Comparison of ENCODE assay signal across 1 mouse cellular context in genomic region chr19:10598188-10598587, GRCm38 (mm10).
TF ChIP-seq lines count a peak whose summit lies in the region.

No protein-coding gene starts in this region.

TF ChIP-seq in CH12.LX, 34 proteins besides CTCF, POLR2A, EP300 and RAD21:
- no peak for TF ChIP-seq POLR2AphosphoS2 (IDR thresholded peaks at IDR 0.05; ENCODE audit: low read depth, low read length)
- no peak for TF ChIP-seq GABPA (IDR thresholded peaks at IDR 0.05; ENCODE audit: insufficient replicate concordance, low read depth, low read length)
- peak; percentile 52; the same call in 1 of the 2 replicates for TF ChIP-seq ELF1 (IDR thresholded peaks at IDR 0.05; ENCODE audit: low read depth, low read length)
- TF ChIP-seq BHLHE40 (IDR thresholded peaks at IDR 0.05; ENCODE audit: low read depth, low read length) = no peak
- TF ChIP-seq UBTF (IDR thresholded peaks at IDR 0.05; ENCODE audit: low read depth, low read length) = no peak
- no peak for TF ChIP-seq IRF4 (IDR thresholded peaks at IDR 0.05; ENCODE audit: low read depth, low read length)
- TF ChIP-seq USF1 (IDR thresholded peaks at IDR 0.05; ENCODE audit: low read depth, low read length) = no peak
- TF ChIP-seq ZNF384 (IDR thresholded peaks at IDR 0.05; ENCODE audit: low read depth, low read length) = no peak
- TF ChIP-seq CHD1 (IDR thresholded peaks at IDR 0.05; ENCODE audit: low read depth, low read length) = no peak
- no peak for TF ChIP-seq TBP (conservative IDR thresholded peaks at IDR 0.05; ENCODE audit: low read depth, low read length)
- TF ChIP-seq MYC (IDR thresholded peaks at IDR 0.05; ENCODE audit: low read depth, low read length) = peak; percentile 81; the same call in 1 of the 2 replicates
- no peak for TF ChIP-seq TCF12 (IDR thresholded peaks at IDR 0.05; ENCODE audit: low read depth, low read length)
- TF ChIP-seq ETS1 (conservative IDR thresholded peaks at IDR 0.05; ENCODE audit: low read depth, low read length) = no peak
- TF ChIP-seq SMC3 (IDR thresholded peaks at IDR 0.05; ENCODE audit: low read depth, low read length) = peak; percentile 62
- TF ChIP-seq JUND (conservative IDR thresholded peaks at IDR 0.05; ENCODE audit: low read depth, low read length) = no peak
- no peak for TF ChIP-seq MXI1 (IDR thresholded peaks at IDR 0.05; ENCODE audit: low read depth, low read length)
- no peak for TF ChIP-seq PAX5 (IDR thresholded peaks at IDR 0.05; ENCODE audit: low read length)
- TF ChIP-seq ZC3H11A (IDR thresholded peaks at IDR 0.05; ENCODE audit: low read depth, low read length) = no peak
- no peak for TF ChIP-seq ZKSCAN1 (IDR thresholded peaks at IDR 0.05; ENCODE audit: borderline replicate concordance, low read depth, low read length)
- TF ChIP-seq NRF1 (IDR thresholded peaks at IDR 0.05; ENCODE audit: low read depth, low read length) = no peak
- no peak for TF ChIP-seq JUN (IDR thresholded peaks at IDR 0.05; ENCODE audit: insufficient read depth, low read depth, low read length)
- no peak for TF ChIP-seq HCFC1 (IDR thresholded peaks at IDR 0.05; ENCODE audit: low read depth, low read length)
